Mouse (Mus musculus): ENCODE results near the gene Ldlrap1.

Gene Ldlrap1

GRCm38 (mm10) chr4:134751682-134752380, 16.0 kb downstream of the Ldlrap1 start:
- peak; percentile 37 for DNase-seq (ENCODE audit: low spot score)

- no peak for DNase-seq (ENCODE audit: low spot score)
Measured at GRCm38 (mm10) chr4:134750825-134751224, 17.0 kb downstream of the Ldlrap1 start.

GRCm38 (mm10) chr4:134750263-134750662, 17.6 kb downstream of the Ldlrap1 start:
- peak; percentile 46 for DNase-seq (ENCODE audit: low spot score)

GRCm38 (mm10) chr4:134749301-134750030, 18.4 kb downstream of the Ldlrap1 start:
- DNase-seq (ENCODE audit: low spot score) = peak; percentile 66

- DNase-seq (ENCODE audit: low spot score) = no peak
Measured at GRCm38 (mm10) chr4:134745900-134746661, 21.7 kb downstream of the Ldlrap1 start.

- DNase-seq (ENCODE audit: low spot score) = no peak
Measured at GRCm38 (mm10) chr4:134743881-134744633, 23.8 kb downstream of the Ldlrap1 start.

- no peak for DNase-seq (ENCODE audit: low spot score)
Measured at GRCm38 (mm10) chr4:134741949-134742348, 25.9 kb downstream of the Ldlrap1 start.

- no peak for DNase-seq (ENCODE audit: low spot score)
Measured at GRCm38 (mm10) chr4:134740186-134740585, 27.6 kb downstream of the Ldlrap1 start.

- DNase-seq (ENCODE audit: low spot score) = no peak
Measured at GRCm38 (mm10) chr4:134739530-134739929, 28.3 kb downstream of the Ldlrap1 start.

- no peak for DNase-seq (ENCODE audit: low spot score)
Measured at GRCm38 (mm10) chr4:134737365-134737910, 30.4 kb downstream of the Ldlrap1 start.

- no peak for DNase-seq (ENCODE audit: low spot score)
Measured at GRCm38 (mm10) chr4:134736147-134736546, 31.7 kb downstream of the Ldlrap1 start.

- no peak for DNase-seq (ENCODE audit: low spot score)
Measured at GRCm38 (mm10) chr4:134734629-134735081, 33.2 kb downstream of the Ldlrap1 start.

- peak; percentile 35 for DNase-seq (ENCODE audit: low spot score)
Measured at GRCm38 (mm10) chr4:134734038-134734628, 33.7 kb downstream of the Ldlrap1 start.

GRCm38 (mm10) chr4:134733371-134733770, 34.5 kb downstream of the Ldlrap1 start:
- no peak for DNase-seq (ENCODE audit: low spot score)

GRCm38 (mm10) chr4:134730106-134730505, 37.7 kb downstream of the Ldlrap1 start:
- DNase-seq (ENCODE audit: low spot score) = no peak

- DNase-seq (ENCODE audit: low spot score) = no peak
Measured at GRCm38 (mm10) chr4:134725735-134726345, 42.0 kb downstream of the Ldlrap1 start.

- DNase-seq (ENCODE audit: low spot score) = no peak
Measured at GRCm38 (mm10) chr4:134724974-134725373, 42.9 kb downstream of the Ldlrap1 start.

- DNase-seq (ENCODE audit: low spot score) = no peak
Measured at GRCm38 (mm10) chr4:134723251-134723650, 44.6 kb downstream of the Ldlrap1 start.

- no peak for DNase-seq (ENCODE audit: low spot score)
Measured at GRCm38 (mm10) chr4:134721076-134721475, 46.7 kb downstream of the Ldlrap1 start.

- DNase-seq (ENCODE audit: low spot score) = no peak
Measured at GRCm38 (mm10) chr4:134720371-134720770, 47.5 kb downstream of the Ldlrap1 start.

GRCm38 (mm10) chr4:134719489-134719888, 48.3 kb downstream of the Ldlrap1 start:
- no peak for DNase-seq (ENCODE audit: low spot score)

All from spleen, adult 12 weeks (tissue).